Mouse (Mus musculus): Measurements from ENCODE around the gene Tnrc6c. TPM values are rescaled to one million over a fixed set of nuclear protein-coding genes. Genes with fewer than 3 reads are reported as not detected.

Tnrc6c gene
- polyA plus RNA-seq, 1 experiment, result 22.7 TPM

DNA sequence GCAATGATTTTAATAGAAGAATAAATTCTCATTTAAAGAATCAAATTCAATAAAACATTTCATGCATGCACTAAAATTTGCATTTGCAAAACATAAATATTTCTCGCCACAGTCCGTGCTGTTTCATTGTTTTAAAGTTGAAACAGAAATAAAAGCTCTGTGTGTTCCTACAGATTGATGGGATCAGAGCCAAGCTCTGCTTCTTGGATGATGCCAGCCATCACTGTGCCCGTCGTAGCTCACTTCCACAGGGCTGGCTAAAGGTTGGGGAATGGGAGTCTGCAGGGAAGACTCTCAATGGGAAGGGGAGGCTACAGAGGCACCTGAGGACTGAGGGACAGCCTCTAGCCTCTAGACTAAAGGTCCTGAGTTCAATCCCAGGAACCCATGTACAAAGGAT lies 28.9 kb upstream of the Tnrc6c start:
- no peaks in the 10 kb centered on the region for H3K4me1 ChIP-seq (ENCODE audit: control insufficient read depth, insufficient read depth, insufficient read length)
- H3K36me3 ChIP-seq (ENCODE audit: control insufficient read depth, insufficient read depth, low read length), result no peaks in the 10 kb centered on the region
- no peak for TF ChIP-seq POLR2A (IDR thresholded peaks at IDR 0.05; ENCODE audit: low read depth, low read length)
- TF ChIP-seq CTCF (IDR thresholded peaks at IDR 0.05; ENCODE audit: extremely low read depth, insufficient read depth, insufficient read length, insufficient replicate concordance), result no peak
- DNase-seq (ENCODE audit: low read depth in 1 of 2, low spot score in 2 of 2), result no peak
- H3K4me3 ChIP-seq (ENCODE audit: extremely low read depth, insufficient read depth, insufficient read length), result no peak overlapping the region
- H3K27ac ChIP-seq (ENCODE audit: insufficient read depth, low read length), result no peak overlapping the region
- no peaks in the 10 kb centered on the region for H3K27me3 ChIP-seq (ENCODE audit: control insufficient read depth, insufficient read depth, low read length)
- 90% methylated on average over 4 of the region's 4 CpGs for WGBS

DNA sequence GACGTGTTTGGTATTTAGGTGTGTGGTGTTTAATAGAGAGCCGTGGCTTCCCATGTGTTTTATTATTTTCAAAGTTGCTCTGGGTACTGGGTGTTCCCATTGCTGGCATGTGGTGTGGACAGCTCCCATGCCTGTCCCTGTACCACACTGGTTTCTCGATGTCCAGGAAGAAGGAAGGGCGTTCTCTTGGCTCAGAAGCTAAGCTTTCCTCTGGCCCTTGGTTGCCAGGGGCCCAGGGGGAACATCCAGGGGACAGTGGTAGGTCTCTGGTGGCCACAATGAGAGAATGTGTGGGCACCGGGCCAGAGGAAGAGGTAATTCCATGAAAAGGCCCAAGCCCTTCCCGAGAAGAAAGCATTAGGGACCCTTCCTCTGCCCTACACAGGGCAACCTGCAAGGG lies 27.5 kb upstream of the Tnrc6c start:
- Histone ChIP-seq H3K4me1 (ENCODE audit: control insufficient read depth, insufficient read depth, insufficient read length) (no peaks in the 10 kb centered on the region), H3K27ac (ENCODE audit: insufficient read depth, low read length) (no peak overlapping the region), H3K36me3 (ENCODE audit: control insufficient read depth, insufficient read depth, low read length) (no peaks in the 10 kb centered on the region), H3K27me3 (ENCODE audit: control insufficient read depth, insufficient read depth, low read length) (no peaks in the 10 kb centered on the region), H3K4me3 (ENCODE audit: extremely low read depth, insufficient read depth, insufficient read length) (no peak overlapping the region)
- TF ChIP-seq CTCF (IDR thresholded peaks at IDR 0.05; ENCODE audit: extremely low read depth, insufficient read depth, insufficient read length, insufficient replicate concordance) (no peak), POLR2A (IDR thresholded peaks at IDR 0.05; ENCODE audit: low read depth, low read length) (no peak)
- WGBS, result 78% methylated on average over 6 of the region's 6 CpGs
- DNase-seq (ENCODE audit: low read depth in 1 of 2, low spot score in 2 of 2), result no peak

DNA sequence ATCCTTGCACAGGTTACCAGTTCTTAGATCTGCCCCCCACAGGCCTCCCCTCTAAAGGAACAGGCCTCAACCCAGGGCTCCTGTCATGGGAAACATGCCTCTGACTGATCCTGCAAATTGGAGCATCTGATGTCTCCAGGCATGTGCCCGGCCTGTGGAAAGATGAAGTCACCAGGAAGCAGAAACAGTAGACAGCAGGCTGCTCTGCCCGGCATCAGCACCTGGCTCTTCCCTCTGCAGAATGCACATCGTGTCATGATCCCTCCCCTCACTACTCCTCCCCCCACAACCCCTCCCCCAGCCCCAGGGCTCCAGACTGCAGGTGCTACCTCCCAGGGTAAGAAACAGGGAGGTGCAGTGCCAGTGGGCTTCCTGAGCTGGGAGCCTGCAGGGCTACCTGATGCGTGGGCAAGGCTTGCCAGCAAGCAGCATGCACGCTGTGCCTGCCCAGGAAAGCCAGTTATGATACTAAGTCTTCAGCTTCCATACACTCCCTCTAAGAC lies 27.0 kb upstream of the Tnrc6c start:
- Histone ChIP-seq H3K27ac (ENCODE audit: insufficient read depth, low read length) (no peak overlapping the region), H3K4me1 (ENCODE audit: control insufficient read depth, insufficient read depth, insufficient read length) (no peaks in the 10 kb centered on the region), H3K4me3 (ENCODE audit: extremely low read depth, insufficient read depth, insufficient read length) (no peak overlapping the region), H3K27me3 (ENCODE audit: control insufficient read depth, insufficient read depth, low read length) (no peaks in the 10 kb centered on the region), H3K36me3 (ENCODE audit: control insufficient read depth, insufficient read depth, low read length) (no peaks in the 10 kb centered on the region)
- no peak for DNase-seq (ENCODE audit: low read depth in 1 of 2, low spot score in 2 of 2)
- WGBS, result 47% methylated on average over 5 of the region's 5 CpGs
- TF ChIP-seq CTCF (IDR thresholded peaks at IDR 0.05; ENCODE audit: extremely low read depth, insufficient read depth, insufficient read length, insufficient replicate concordance) (no peak), POLR2A (IDR thresholded peaks at IDR 0.05; ENCODE audit: low read depth, low read length) (no peak)

DNA sequence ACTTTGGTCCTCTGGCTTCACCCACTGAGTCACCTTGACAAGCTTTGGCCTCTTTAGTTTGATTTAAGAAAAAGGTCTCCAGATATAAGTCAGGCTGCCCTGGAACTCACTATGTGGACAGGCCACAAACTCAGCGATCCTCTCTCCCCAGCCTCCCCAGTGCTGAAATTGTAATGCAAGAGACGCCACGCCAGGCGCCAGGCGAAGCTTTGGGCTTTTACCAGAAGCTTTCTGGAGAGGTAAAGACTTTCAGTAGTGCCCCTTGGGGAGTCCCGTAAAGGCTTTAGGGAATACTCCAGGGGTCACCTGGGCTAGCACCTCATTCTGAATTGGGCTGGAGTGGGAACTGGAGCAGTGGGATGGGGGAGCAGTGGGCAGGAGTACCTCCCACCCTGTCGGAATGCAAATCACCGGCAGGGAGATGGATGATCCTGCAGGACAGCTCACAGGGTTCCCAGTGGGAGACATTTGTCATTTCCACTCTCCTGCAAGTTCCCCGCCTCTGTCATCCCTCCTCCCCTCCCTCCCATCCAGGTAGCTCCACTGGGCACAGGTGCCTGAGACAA lies 26.3 kb upstream of the Tnrc6c start:
- 66% methylated on average over 9 of the region's 9 CpGs for WGBS

DNA sequence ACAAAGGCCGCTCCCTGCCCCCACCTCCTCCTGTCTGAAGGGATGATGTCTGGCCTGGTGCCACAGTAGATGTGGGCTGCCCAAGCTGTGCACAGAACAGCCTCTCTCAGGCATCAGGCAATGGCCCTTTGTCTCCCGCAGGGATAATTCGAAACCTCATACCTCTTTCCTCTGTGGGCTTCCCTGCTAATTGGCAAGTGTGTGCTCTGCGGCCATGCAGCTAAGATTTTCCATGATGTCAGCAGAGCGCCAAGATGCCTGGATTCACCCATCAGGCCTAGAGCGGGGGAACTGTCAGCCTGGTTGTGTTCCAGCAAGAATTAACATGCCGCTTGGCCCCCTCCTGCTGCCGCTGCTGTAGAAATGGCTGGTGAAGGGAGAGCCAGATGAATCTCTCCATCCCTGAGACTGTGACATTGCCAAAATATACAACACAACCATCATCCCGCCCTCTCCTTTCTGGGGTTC lies 25.7 kb upstream of the Tnrc6c start:
- WGBS, result 73% methylated on average over 9 of the region's 9 CpGs

More for the DNA sequence above, 26.3 kb upstream of the Tnrc6c start:
- Histone ChIP-seq H3K4me3 (ENCODE audit: extremely low read depth, insufficient read depth, insufficient read length) (no peak overlapping the region), H3K36me3 (ENCODE audit: control insufficient read depth, insufficient read depth, low read length) (no peaks in the 10 kb centered on the region), H3K27me3 (ENCODE audit: control insufficient read depth, insufficient read depth, low read length) (no peaks in the 10 kb centered on the region), H3K27ac (ENCODE audit: insufficient read depth, low read length) (no peak overlapping the region), H3K4me1 (ENCODE audit: control insufficient read depth, insufficient read depth, insufficient read length) (no peaks in the 10 kb centered on the region)
- TF ChIP-seq CTCF (IDR thresholded peaks at IDR 0.05; ENCODE audit: extremely low read depth, insufficient read depth, insufficient read length, insufficient replicate concordance) (no peak), POLR2A (IDR thresholded peaks at IDR 0.05; ENCODE audit: low read depth, low read length) (no peak)
- no peak for DNase-seq (ENCODE audit: low read depth in 1 of 2, low spot score in 2 of 2)

DNA sequence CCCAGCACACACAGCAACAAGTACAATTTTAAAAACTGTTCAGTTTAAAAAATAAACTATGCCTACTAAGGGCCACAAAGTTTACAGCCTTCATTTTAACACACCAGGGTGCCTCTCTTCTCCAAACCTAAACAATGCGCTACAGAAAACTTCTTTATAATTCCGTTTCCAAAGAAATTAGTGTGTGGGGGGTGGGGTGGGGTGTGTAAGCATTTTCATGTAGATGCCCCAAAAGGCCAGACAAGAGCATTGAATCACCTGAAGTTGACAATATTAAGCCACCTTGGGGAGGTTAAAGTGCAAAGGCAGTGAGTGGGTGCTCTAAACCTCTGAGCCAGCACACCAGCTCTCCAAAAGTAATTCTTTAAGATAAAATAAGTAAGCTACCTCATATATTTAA lies 24.2 kb upstream of the Tnrc6c start:
- no peaks in the 10 kb centered on the region for H3K27me3 ChIP-seq (ENCODE audit: control insufficient read depth, insufficient read depth, low read length)
- H3K4me1 ChIP-seq (ENCODE audit: control insufficient read depth, insufficient read depth, insufficient read length), result no peaks in the 10 kb centered on the region
- WGBS, result 93% methylated on average over 2 of the region's 2 CpGs
- no peaks in the 10 kb centered on the region for H3K36me3 ChIP-seq (ENCODE audit: control insufficient read depth, insufficient read depth, low read length)
- H3K4me3 ChIP-seq (ENCODE audit: extremely low read depth, insufficient read depth, insufficient read length), result no peak overlapping the region
- H3K27ac ChIP-seq (ENCODE audit: insufficient read depth, low read length), result no peak overlapping the region
- no peak for DNase-seq (ENCODE audit: low read depth in 1 of 2, low spot score in 2 of 2)
- TF ChIP-seq POLR2A (IDR thresholded peaks at IDR 0.05; ENCODE audit: low read depth, low read length), result no peak
- TF ChIP-seq CTCF (IDR thresholded peaks at IDR 0.05; ENCODE audit: extremely low read depth, insufficient read depth, insufficient read length, insufficient replicate concordance), result no peak

More for the DNA sequence above, 25.7 kb upstream of the Tnrc6c start:
- Histone ChIP-seq H3K4me3 (ENCODE audit: extremely low read depth, insufficient read depth, insufficient read length) (no peak overlapping the region), H3K27me3 (ENCODE audit: control insufficient read depth, insufficient read depth, low read length) (no peaks in the 10 kb centered on the region), H3K27ac (ENCODE audit: insufficient read depth, low read length) (no peak overlapping the region), H3K4me1 (ENCODE audit: control insufficient read depth, insufficient read depth, insufficient read length) (no peaks in the 10 kb centered on the region), H3K36me3 (ENCODE audit: control insufficient read depth, insufficient read depth, low read length) (no peaks in the 10 kb centered on the region)
- TF ChIP-seq CTCF (IDR thresholded peaks at IDR 0.05; ENCODE audit: extremely low read depth, insufficient read depth, insufficient read length, insufficient replicate concordance) (no peak), POLR2A (IDR thresholded peaks at IDR 0.05; ENCODE audit: low read depth, low read length) (no peak)
- DNase-seq (ENCODE audit: low read depth in 1 of 2, low spot score in 2 of 2), result no peak

DNA sequence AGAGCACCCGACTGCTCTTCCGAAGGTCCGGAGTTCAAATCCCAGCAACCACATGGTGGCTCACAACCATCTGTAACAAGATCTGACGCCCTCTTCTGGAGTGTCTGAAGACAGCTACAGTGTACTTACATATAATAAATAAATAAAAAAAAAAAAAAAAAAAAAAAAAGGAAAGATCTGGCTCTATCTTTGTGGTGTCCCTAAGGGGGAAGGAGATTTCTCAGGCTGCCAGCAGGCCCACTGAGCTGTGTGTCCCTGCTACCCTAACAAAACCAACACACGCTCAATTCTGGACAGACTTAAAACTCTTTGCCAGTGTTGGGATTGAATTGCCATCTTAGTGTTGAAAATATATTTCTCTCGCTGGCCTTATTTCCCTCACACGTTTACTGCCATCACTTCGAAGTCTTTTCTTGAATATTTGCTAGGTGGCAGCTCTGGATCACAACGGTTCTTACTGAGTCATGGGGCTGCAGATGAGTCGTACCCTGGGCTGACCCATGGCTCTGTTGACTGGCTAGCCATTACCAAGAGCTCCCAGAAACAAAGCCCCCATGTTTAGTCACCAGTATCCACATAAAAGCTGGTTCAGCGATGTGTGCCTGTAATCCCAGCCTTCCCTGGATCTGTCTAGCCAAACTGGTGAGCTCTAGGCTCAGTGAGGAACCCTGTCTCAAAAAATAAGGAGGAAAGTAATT lies 23.1 kb upstream of the Tnrc6c start:
- 92% methylated on average over 10 of the region's 11 CpGs for WGBS
- no peak overlapping the region for H3K27ac ChIP-seq (ENCODE audit: insufficient read depth, low read length)
- H3K27me3 ChIP-seq (ENCODE audit: control insufficient read depth, insufficient read depth, low read length), result no peaks in the 10 kb centered on the region

More for the DNA sequence above, 23.1 kb upstream of the Tnrc6c start:
- TF ChIP-seq CTCF (IDR thresholded peaks at IDR 0.05; ENCODE audit: extremely low read depth, insufficient read depth, insufficient read length, insufficient replicate concordance), result no peak
- no peak for TF ChIP-seq POLR2A (IDR thresholded peaks at IDR 0.05; ENCODE audit: low read depth, low read length)
- no peak overlapping the region for H3K4me3 ChIP-seq (ENCODE audit: extremely low read depth, insufficient read depth, insufficient read length)
- DNase-seq (ENCODE audit: low read depth in 1 of 2, low spot score in 2 of 2), result no peak
- no peaks in the 10 kb centered on the region for H3K36me3 ChIP-seq (ENCODE audit: control insufficient read depth, insufficient read depth, low read length)
- no peaks in the 10 kb centered on the region for H3K4me1 ChIP-seq (ENCODE audit: control insufficient read depth, insufficient read depth, insufficient read length)
